Mouse (Mus musculus) right cerebral cortex, adult 2 months (tissue): Measurements from ENCODE around the gene Lcmt1.

Source experiments
- DNase-seq, 2 experiments: peaks; one replicate each; pipeline ENCODE4 v3.0.0; 2021 to 2022; ENCODE audit warnings: low spot score in 2 of 2

Lcmt1 gene

GRCm38 (mm10) chr7:123360185-123360584, 9.4 kb upstream of the Lcmt1 start:
- no peak for DNase-seq

GRCm38 (mm10) chr7:123361229-123361980, 8.2 kb upstream of the Lcmt1 start:
- DNase-seq, result no peak

GRCm38 (mm10) chr7:123362806-123363205, 6.8 kb upstream of the Lcmt1 start:
- no peak for DNase-seq

DNA sequence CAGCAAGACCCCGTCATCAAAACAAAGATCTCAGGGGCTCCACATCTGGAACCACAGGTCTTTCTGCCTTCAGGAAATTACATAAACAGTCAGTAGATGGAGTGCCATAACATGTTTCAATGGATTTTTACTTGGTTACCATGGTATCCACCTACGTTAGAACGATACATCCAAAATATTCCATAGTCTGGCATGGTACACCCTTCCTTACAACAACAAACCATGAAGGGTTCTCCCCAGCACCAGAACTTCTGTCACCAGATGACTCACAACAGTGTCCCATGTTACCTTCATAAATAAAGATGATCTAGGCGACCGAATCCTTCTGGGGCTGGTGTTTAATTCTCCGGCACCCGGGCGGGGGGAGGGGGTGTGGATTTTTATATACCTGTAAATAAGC, 5.6 kb upstream of the Lcmt1 start:
- peak; percentile 30 to 47 for DNase-seq

DNA sequence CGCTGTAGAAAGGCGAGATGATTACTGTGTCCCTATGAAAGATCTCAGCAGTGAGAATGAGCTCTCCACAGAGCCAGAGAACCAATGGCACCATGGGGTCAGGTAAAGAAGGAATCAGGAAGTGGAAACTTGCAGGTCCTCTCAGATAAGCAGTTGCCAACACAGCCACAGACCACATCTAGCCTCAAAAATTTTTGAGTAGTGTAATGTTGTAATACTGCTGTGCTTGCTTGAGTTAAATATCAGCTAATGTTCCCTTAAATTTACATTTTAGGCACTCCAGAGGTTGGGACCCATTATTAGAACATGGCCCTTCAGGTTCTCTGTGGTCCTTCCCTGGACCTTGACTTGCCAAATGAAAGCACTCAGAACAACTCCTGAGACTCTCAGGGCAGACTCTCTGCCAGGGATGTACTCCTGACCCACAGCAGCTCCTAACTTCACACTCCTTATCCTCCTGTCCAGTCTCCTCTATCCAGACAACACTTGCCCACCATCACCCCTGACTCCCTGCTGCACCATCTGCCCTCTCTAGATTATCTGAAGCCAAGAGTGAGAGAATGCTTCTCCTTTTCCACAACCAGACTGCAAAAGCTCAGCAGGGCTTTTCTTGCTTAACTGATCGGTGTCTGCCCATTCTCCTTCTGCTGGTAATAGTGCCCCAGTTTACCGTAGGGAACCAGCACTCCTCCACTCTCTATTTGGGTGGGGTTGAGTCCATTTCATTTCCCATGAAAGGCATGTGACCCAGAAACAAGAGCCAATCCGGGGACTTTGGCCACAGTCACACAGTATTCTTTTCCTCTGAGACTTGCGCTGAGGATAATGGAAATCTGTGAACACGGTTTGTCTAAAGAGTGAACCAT, 3.5 kb upstream of the Lcmt1 start:
- no peak for DNase-seq

DNA sequence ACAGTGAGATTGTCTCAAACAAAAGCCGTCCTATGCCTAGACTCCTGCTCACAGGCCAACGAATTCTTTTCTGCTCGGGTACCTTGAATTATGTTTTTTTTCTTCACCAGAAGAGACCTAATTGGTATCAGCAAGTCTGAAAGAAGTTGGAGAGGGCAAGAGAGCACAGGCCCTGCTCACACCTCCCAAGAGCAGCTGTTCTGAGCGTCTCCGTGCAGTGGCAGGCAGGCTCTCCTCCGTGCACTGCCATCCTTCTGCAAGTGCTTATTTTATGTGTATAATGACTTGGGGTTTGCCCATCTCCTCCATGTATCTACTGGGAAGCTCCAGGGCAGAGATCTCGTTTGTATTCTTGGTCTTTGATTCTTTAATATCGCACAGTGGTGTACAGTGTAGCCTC, 2.8 kb upstream of the Lcmt1 start:
- no peak for DNase-seq

GRCm38 (mm10) chr7:123367218-123368150, 2.1 kb upstream of the Lcmt1 start:
- DNase-seq, result peak; percentile 43 to 48

DNA sequence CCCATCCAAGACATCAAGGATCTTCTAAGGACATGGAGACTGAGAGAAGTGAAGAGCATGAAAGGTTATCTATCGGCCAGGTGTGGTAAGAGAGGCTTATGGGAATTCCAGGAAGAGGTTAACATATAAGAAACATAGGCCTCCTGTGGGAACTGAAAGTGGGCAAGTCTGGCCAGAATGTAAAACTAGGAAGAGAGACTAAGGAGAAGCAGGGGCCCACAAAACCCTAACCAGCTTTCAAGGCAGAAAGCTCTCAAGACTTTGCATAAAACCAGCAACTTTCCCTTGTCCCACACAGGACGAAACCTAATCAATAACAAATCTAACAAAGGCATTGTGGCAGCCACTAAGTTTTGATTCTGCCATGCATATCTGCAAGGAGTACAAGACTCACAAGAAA, 1.4 kb upstream of the Lcmt1 start:
- no peak for DNase-seq

GRCm38 (mm10) chr7:123368778-123369746, 522 bp upstream of the Lcmt1 start:
- DNase-seq, result peak; percentile 39 to 51

- DNase-seq, result no peak
Observed at GRCm38 (mm10) chr7:123370700-123371099, 1.1 kb downstream of the Lcmt1 start.

- DNase-seq, result no peak
Observed at GRCm38 (mm10) chr7:123371501-123371900, 1.9 kb downstream of the Lcmt1 start.

GRCm38 (mm10) chr7:123377443-123378400, 8.1 kb downstream of the Lcmt1 start:
- peak; percentile 96 to 97 for DNase-seq

DNA sequence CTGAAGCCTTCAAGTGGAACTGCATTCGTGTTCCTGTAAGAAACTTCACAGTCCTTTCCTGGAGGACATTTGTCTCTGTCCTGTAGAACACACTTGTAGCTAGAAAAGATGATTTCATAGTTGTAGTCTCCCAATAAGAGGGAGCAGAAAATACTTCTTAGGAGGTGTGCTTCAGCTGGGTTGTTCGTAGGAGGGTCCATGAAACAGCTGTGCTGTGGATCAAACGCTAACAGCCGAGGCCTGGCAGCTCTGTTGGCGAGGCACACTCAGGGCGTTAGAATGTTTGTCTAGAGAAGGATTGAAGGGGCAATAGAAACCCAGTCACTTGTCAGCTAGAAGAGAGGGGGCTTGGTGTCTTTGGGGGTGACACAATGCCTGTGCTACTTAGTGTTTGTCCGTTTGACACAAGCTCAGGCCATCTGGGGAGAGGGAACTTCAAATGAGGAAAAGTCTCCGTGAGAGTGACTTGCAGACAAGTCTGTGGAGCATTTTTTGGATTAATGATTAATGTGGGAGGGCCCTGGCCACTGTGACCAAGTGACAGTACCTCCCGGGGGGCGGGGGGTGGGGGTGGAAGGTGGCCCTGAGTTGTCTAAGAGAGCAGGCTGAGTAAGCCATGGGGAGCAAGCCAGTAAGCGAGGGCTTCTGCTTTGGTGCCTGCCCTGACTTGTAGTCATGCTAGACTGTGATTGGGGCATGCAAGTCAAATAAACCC, 16.3 kb downstream of the Lcmt1 start:
- no peak for DNase-seq

DNA sequence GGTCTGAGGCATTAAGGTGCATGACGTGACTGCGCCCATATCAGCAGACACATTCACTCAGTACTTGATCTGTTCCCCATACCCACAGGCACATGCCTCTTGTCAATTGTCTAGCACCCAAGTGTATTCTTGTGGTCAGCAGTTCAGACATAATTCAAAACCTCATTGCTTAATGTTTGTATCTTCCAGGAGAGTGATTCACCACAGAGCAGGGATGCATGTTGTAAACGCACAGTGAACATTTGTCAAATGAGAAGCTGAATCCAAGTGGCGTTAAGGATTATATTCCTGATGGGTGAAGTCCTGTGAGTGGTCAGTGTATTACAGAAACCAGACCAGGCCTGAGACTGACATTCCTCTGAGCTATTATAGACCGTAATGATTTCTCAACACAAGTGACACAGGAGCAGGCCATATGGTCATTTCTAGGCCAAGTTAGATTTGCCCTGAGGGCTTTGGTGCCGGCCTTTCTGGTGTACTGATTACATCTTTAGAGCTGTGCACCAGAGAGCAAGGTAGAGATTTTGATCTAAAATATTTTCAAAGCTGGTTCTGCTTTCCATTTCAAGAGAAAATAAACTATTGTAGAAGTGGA, 20.2 kb downstream of the Lcmt1 start:
- no peak for DNase-seq

GRCm38 (mm10) chr7:123394271-123394670, 24.7 kb downstream of the Lcmt1 start:
- no peak for DNase-seq

- DNase-seq, result no peak
Observed at GRCm38 (mm10) chr7:123396900-123397299, 27.3 kb downstream of the Lcmt1 start.

- DNase-seq, result no peak
Observed at GRCm38 (mm10) chr7:123397369-123397768, 27.8 kb downstream of the Lcmt1 start.

GRCm38 (mm10) chr7:123397931-123398330, 28.3 kb downstream of the Lcmt1 start:
- DNase-seq, result no peak
